Mouse (Mus musculus) ES-E14 (cell line): Measurements from ENCODE around the gene Tnpo3. TPM values are rescaled to one million over a fixed set of nuclear protein-coding genes. Genes with fewer than 3 reads are reported as not detected.
"Not testable (repeated sequence)": the region's sequence is repeated elsewhere in the genome, so short reads cannot be mapped to it uniquely, and the experiment has no call there.

Experiments used
- DNase-seq: peaks from one replicate; pipeline ENCODE4 v3.0.0-alpha.2; 2013; ENCODE audit warnings: low read depth, low spot score
- H3K27ac ChIP-seq: 2 replicates; pipeline ENCODE4 v1.5.1; 2012; ENCODE audit warnings: low read depth, mild to moderate bottlenecking, low read length, moderate library complexity, mixed read lengths; ENCODE audit not compliant: poor library complexity, insufficient read depth, severe bottlenecking
- H3K36me3 ChIP-seq: 2 replicates; pipeline ENCODE4 v1.6.1; 2012; ENCODE audit warnings: mild to moderate bottlenecking, low read length, moderate library complexity, mixed read lengths; ENCODE audit not compliant: control insufficient read depth, poor library complexity, insufficient read depth, severe bottlenecking
- H3K4me1 ChIP-seq, 2 experiments: fragments of 150-350 bp in 1 of 2; sonication (generic) in 1 of 2; 2 replicates each; pipeline ENCODE4 v1.6.1; 2012; ENCODE audit warnings: low read length in 2 of 2, mild to moderate bottlenecking in 1 of 2, mixed read lengths in 1 of 2; ENCODE audit not compliant: control insufficient read depth in 2 of 2, insufficient read depth in 2 of 2, poor library complexity in 1 of 2
- H3K4me3 ChIP-seq, 2 experiments: fragments of 150-350 bp in 1 of 2; sonication (generic) in 1 of 2; 2 replicates each; pipeline ENCODE4 v1.5.1; 2012; ENCODE audit warnings: low read length in 2 of 2, low read depth in 1 of 2, mild to moderate bottlenecking in 1 of 2, mixed read lengths in 1 of 2; ENCODE audit not compliant: insufficient read depth in 1 of 2, poor library complexity in 1 of 2, severe bottlenecking in 1 of 2
- H3K9ac ChIP-seq: 2 replicates; pipeline ENCODE4 v1.6.1; 2012; ENCODE audit warnings: low read depth, mild to moderate bottlenecking, low read length, mixed read lengths; ENCODE audit not compliant: poor library complexity, insufficient read depth, severe bottlenecking
- H3K9me3 ChIP-seq: fragments of 150-350 bp; sonication (generic); 2 replicates; pipeline ENCODE4 v1.6.1; 2012; ENCODE audit warnings: low read depth, mild to moderate bottlenecking, low read length; ENCODE audit not compliant: control insufficient read depth, insufficient read depth
- CHD2 ChIP-seq: IDR thresholded peaks from 2 replicates; pipeline ENCODE4 v1.6.1; 2014; ENCODE audit warnings: mild to moderate bottlenecking, low read depth, low read length, inconsistent platforms
- HCFC1 ChIP-seq: IDR thresholded peaks from 2 replicates; pipeline ENCODE4 v1.6.1; 2012; ENCODE audit warnings: low read length, inconsistent platforms, borderline replicate concordance; ENCODE audit not compliant: insufficient read depth
- MAFK ChIP-seq: IDR thresholded peaks from 2 replicates; pipeline ENCODE4 v1.6.1; 2014; ENCODE audit warnings: mild to moderate bottlenecking, low read depth, low read length, inconsistent platforms; ENCODE audit not compliant: insufficient read depth
- ZC3H11A ChIP-seq: IDR thresholded peaks from 2 replicates; pipeline ENCODE4 v1.6.1; 2012; ENCODE audit warnings: low read depth, mild to moderate bottlenecking, inconsistent platforms, low read length, borderline replicate concordance
- ZNF384 ChIP-seq: IDR thresholded peaks from 2 replicates; pipeline ENCODE4 v1.6.1; 2012; ENCODE audit warnings: low read depth, low read length, inconsistent platforms
- in situ Hi-C, 2 experiments: fragments of 600-800 bp; cut with MboI; formaldehyde crosslinking; loops; one replicate each; pipeline ENCODE4 v1.15.1; 2025; ENCODE audit warnings: low sequenced_read_pairs in 2 of 2, inconsistent platforms in 1 of 2; ENCODE audit not compliant: unreplicated experiment in 2 of 2
- total RNA-seq: library from RNA; depleted of rRNA; stranded (reverse); fragments of 300-350 nt; gene quantifications from 2 replicates; pipeline ENCODE4 v1.2.3, GENCODE M21; 2012

Tnpo3 gene
- total RNA-seq, 1 experiment: 89.7 TPM

- in situ Hi-C loops: no loop called here
- Histone ChIP-seq H3K36me3 (no peaks in the 10 kb centered on the region), H3K27ac (no peak overlapping the region), H3K4me1 (peaks cover 0 to 2% of the 10 kb centered on the region in 2 experiments; a peak in 1 of 4 replicates), H3K9me3 (no peaks in the 10 kb centered on the region), H3K4me3 (no peak overlapping the region), H3K9ac (no peak overlapping the region)
- TF ChIP-seq HCFC1 (no peak), CHD2 (no peak), MAFK (no peak), ZC3H11A (no peak), ZNF384 (no peak)
- no peak for DNase-seq
These were observed 14.0 kb downstream of the Tnpo3 start for GRCm38 (mm10) chr6:29595656-29596055.

GRCm38 (mm10) chr6:29581202-29581601 lies 28.5 kb downstream of the Tnpo3 start:
- in situ Hi-C loops: no loop called here
- Histone ChIP-seq H3K9me3 (no peaks in the 10 kb centered on the region), H3K4me3 (no peak overlapping the region), H3K4me1 (no peaks in the 10 kb centered on the region), H3K9ac (no peak overlapping the region), H3K27ac (no peak overlapping the region), H3K36me3 (peaks cover 10% of the 10 kb centered on the region)
- TF ChIP-seq CHD2: no peak
- no peak for TF ChIP-seq MAFK
- no peak for TF ChIP-seq ZNF384
- TF ChIP-seq ZC3H11A: no peak
- TF ChIP-seq HCFC1: no peak
- no peak for DNase-seq

- TF ChIP-seq CHD2 (no peak), ZC3H11A (no peak)
- no peaks in the 10 kb centered on the region for H3K9me3 ChIP-seq
- no peak overlapping the region for H3K27ac ChIP-seq
- H3K4me3 ChIP-seq: no peak overlapping the region
- in situ Hi-C loops: no loop called here
- no peak overlapping the region for H3K9ac ChIP-seq
- H3K4me1 ChIP-seq: no peaks in the 10 kb centered on the region
- peaks cover 10% of the 10 kb centered on the region for H3K36me3 ChIP-seq
- no peak for DNase-seq
These were observed 28.9 kb downstream of the Tnpo3 start for GRCm38 (mm10) chr6:29580770-29581169.

GRCm38 (mm10) chr6:29576388-29576787 lies 33.3 kb downstream of the Tnpo3 start:
- H3K9me3 ChIP-seq, H3K9ac ChIP-seq, in situ Hi-C loops, H3K4me1 ChIP-seq, H3K27ac ChIP-seq, H3K4me3 ChIP-seq, DNase-seq: not testable (repeated sequence)
- peaks cover 15% of the 10 kb centered on the region for H3K36me3 ChIP-seq

GRCm38 (mm10) chr6:29557112-29557511 lies 52.6 kb downstream of the Tnpo3 start:
- DNase-seq: no peak
- in situ Hi-C loops: no loop called here
- H3K4me1 ChIP-seq: no peaks in the 10 kb centered on the region
- H3K9ac ChIP-seq: no peak overlapping the region
- peaks cover 18% of the 10 kb centered on the region for H3K36me3 ChIP-seq
- H3K4me3 ChIP-seq: no peak overlapping the region
- no peaks in the 10 kb centered on the region for H3K9me3 ChIP-seq
- no peak overlapping the region for H3K27ac ChIP-seq
- TF ChIP-seq CHD2 (no peak), MAFK (no peak), ZC3H11A (no peak), HCFC1 (no peak), ZNF384 (no peak)
